Mouse (Mus musculus): Measurements from ENCODE around the gene Edn2.

Gene Edn2

GRCm38 (mm10) chr4:120161166-120161949 is at the start of gene Edn2:
TSS of gene Edn2 (plus strand) at chr4:120161206.
- DNase-seq (ENCODE audit: low read depth, low spot score) = peak; percentile 73

DNA sequence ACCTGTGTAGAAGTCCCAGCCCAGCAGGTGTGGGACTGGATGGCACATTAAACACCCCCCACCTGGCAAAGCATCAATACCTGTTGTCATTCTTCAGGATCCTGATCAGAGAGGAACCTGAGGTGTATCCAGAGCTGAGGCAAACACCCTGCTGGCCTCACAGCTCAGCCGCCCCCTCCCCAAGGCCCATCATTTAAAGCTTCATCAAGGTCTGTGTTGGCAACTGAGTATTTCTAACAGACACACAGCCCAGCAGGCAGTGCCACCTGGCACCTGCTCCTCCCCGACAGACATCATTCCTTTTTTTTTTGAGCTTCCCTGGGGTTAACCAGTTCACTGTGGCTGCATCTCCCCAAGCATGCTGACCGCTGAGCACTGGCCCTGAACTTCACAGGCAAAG is 45.5 kb upstream of the Edn2 start:
- no peak for DNase-seq (ENCODE audit: low read depth, low spot score)

DNA sequence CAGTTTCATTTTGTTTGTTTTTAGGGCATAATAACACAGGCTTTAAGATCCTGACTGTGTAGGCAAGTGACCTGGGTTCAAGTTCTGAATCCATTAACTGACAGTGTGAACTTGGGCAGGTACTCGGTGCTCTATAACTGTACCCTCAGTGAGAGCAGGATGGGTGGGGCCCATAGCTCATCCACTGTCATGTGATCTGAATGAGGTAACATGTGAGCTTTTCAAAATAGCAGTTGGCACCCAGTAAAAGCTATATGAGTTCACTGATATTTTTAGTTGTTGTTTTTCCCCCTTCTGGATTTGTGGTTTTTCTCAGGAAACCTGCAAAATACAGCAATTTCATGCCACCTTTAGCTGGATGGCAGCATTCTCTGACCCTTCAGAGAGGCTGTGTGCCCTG is 44.7 kb upstream of the Edn2 start:
- DNase-seq (ENCODE audit: low read depth, low spot score) = no peak

DNA sequence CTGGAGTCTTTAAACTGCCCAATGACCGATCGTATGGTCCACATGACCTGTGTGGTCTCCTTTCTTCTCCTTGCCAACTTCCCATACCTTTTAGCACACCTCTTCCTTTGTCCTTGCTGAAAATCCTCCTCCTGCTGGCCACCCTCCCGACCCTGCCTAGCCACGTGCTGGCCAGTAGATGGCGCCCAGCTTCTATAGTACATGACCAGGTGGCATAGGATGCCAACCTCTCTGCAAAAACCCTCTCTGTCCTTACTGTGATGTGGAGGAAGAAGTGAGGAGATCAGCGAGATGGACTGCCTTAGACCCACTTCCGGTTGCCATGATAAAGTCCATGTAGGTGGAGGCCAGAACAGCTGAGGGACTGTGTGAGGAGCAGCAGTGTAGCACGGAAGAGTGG is 40.7 kb upstream of the Edn2 start:
- peak; percentile 36 for DNase-seq (ENCODE audit: low read depth, low spot score)

- DNase-seq (ENCODE audit: low read depth, low spot score) = no peak
Measured at GRCm38 (mm10) chr4:120124656-120125055, 36.4 kb upstream of the Edn2 start.

DNA sequence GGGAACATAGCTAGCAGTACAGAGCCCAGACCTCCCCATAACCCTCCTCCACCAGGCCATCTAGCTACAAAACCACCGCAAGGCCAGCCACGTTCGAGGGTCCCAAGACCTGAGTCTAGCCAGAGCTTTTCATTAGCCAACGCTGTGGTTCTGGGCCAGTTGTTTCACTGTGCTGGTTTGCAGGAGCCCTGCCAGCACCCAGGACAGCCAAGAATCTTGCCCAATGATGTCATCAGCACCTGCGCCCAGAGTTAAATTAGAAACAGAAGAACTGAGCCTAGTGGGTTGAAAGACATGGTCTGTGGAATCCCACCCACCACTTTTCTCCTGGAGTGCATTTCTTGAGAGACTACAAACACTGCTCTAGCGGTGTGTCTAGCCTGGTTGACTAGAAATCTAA is 35.0 kb upstream of the Edn2 start:
- DNase-seq (ENCODE audit: low read depth, low spot score) = peak; percentile 54

DNA sequence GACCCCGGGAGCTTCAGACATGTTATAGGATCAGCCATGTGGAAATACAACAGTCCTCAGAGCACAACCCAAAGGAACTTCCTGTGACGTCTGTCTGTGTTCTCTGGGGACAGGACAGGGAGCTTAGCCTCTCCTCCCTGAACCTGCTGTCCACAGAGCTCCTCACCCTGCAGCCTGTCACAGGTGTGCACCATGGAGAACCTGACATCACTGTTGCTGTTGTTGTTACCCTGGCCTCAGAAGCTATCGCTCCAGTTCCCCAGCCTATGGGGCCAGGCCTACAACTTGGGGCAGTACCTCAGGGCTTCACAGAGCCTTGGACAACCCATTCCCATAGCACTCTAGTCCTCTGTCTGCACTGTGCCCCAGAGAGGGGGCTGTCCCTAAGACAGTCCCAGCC is 33.7 kb upstream of the Edn2 start:
- no peak for DNase-seq (ENCODE audit: low read depth, low spot score)

DNA sequence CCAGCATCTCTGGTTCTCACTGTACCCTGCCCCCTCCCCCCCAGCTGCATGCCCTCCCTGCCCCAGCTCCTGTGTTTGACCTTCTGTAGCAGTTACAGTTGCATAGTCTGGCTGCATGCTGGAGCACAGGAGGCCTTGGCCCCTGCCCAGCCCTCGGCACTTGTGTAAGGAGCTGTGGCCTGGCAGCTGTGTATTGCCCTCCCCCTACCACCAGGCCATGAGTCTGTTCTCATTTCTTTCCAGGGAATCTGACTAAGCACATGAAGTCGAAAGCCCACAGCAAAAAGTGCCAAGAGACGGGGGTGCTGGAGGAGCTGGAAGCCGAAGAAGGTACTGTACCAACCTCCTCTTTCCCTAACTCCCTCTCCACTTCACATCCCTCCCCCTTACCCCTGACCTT is 33.0 kb upstream of the Edn2 start:
- peak; percentile 72 for DNase-seq (ENCODE audit: low read depth, low spot score)

- peak; percentile 67 for DNase-seq (ENCODE audit: low read depth, low spot score)
Measured at GRCm38 (mm10) chr4:120129233-120129885, 31.6 kb upstream of the Edn2 start.

DNA sequence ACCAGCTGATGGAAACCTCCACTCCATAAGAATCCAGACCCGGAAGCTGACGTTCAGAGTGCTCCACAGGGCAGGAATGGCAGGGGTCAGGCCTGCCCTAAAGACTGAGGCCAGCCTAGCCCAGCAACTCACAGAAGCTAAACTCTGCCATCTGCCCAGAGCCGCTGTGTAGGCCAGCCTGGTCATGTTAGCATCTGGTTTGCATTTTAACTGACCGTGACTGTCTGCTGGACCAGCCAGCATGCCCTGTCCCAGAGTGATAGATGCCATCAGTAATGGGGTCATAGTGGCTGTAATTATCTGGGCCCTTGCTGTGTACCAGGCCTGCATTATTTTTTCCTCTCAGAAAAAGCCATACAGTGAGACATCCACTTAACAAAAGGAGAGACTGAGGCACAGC is 30.1 kb upstream of the Edn2 start:
- DNase-seq (ENCODE audit: low read depth, low spot score) = no peak

GRCm38 (mm10) chr4:120131441-120132220 is 29.4 kb upstream of the Edn2 start:
- peak; percentile 36 for DNase-seq (ENCODE audit: low read depth, low spot score)

GRCm38 (mm10) chr4:120134223-120134622 is 26.8 kb upstream of the Edn2 start:
- no peak for DNase-seq (ENCODE audit: low read depth, low spot score)

- DNase-seq (ENCODE audit: low read depth, low spot score) = no peak
Measured at GRCm38 (mm10) chr4:120141810-120142209, 19.2 kb upstream of the Edn2 start.

DNA sequence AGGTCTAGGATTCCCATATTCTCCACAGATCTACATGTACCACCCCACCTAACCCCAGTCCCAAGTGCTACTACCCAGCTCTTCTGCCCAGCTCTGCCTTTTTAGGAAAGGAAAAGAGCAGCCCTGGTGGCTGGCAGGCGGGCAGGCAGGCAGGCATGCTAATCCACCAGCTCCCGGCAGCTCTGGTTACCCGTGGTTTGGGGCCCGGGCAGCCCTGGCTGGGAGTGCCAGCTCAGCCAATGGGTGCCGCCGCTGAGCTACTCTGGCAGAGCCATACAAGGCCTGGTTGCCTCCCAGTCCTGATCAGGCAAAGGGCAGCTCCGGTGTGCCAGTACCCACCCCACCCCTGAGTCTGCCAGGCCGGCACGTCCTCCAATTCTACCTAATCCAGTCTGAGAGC is 18.1 kb upstream of the Edn2 start:
- DNase-seq (ENCODE audit: low read depth, low spot score) = peak; percentile 54

DNA sequence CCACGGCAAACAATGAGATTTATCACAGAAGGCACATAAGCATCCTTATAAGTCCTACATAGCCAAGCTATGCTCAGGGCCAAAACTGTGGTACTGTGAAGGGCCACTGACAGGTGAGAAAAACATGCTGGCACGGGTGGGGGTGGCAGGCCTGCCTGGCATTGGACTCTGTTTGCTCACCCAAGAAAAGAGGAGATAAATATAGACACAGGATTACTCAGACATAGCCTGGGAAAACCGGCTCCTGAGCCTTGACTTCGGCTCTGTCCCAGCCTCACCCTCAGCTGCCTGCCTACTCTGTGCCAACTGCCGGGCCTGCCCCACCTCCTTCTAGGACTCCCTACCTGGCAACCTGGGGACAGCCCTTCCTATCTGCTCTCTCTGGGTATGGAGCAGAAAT is 16.7 kb upstream of the Edn2 start:
- DNase-seq (ENCODE audit: low read depth, low spot score) = peak; percentile 64

DNA sequence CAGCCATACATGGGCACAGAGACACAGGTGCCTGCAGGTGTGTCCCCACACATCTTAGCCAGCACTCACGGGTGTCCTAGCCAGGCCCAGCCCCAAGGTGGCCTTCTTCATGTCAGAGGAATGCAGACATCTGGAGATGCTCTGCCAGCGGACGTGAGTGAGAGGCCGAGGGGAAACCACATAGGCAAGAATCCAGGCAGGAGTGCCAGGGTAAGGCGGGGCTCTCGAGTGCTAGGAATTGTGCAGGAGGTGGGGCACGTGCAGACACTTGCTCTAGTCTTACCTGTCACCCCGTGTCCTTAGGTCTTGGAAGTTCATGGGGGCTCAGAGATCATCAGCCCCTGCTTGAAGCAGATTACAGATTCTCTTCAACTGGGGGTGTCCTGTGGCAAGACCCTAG is 15.1 kb upstream of the Edn2 start:
- DNase-seq (ENCODE audit: low read depth, low spot score) = no peak

DNA sequence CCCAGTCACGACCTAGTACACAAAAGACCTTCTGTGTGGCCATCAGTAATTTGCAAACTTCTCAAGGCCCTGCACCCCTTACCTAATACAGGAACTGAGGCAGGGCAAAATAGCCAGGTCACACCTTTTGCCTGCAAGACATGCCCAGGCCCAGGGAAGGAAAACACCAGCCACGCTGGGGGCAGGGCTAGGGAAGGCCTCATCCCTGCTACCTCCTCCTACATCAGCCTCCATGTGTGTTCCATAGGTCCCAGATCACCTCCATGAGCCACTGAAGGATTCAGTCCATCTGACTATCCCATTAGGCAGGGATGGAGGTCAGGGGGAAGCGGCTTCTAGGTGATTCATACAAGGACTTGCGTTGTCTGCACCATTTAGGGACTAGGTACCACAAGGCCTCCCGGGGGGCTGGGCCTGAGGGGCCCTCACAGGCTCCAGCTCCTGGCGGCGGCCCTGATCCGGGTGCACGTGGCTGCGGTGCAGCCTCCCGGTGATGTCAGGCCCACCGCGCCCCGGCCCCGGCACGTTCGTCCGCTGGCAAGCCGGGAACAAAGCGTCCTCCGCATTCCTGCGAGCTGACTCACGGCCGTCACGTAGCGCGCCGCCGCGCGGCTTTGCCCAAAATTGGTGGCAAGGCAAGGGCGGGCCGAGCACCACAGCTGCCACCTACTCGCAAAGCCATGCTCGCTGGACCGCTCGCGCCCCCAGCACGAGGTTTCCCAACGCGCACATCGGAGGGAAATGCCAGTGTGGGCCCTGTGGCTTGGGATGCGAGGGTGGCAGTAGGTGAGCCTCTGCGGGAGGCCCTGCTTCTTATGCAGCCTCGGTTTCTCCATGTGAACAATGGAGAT is 12.5 kb upstream of the Edn2 start:
- DNase-seq (ENCODE audit: low read depth, low spot score) = peak; percentile 55

GRCm38 (mm10) chr4:120149142-120149524 is 11.9 kb upstream of the Edn2 start:
- no peak for DNase-seq (ENCODE audit: low read depth, low spot score)

- DNase-seq (ENCODE audit: low read depth, low spot score) = no peak
Measured at GRCm38 (mm10) chr4:120150345-120150920, 10.6 kb upstream of the Edn2 start.

DNA sequence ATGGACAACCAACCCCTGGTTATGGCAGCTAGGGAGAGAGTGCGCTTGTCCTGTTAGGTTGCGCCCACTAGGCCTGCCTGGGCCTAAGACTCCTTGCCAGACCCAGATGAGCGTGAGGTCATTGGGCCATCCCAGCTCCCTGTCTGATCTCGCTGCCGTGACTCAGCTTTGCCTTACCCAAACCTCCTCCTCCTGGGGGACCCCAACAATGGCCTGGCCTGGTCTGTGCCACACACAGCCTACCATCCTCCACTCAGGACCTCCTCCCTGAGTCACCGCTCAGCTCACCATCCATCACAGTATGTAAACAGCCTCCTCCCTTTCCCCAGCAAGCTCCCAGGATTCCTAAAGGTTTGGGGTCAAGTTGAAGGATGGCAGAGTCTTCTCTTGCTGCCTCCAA is 9.1 kb upstream of the Edn2 start:
- DNase-seq (ENCODE audit: low read depth, low spot score) = no peak

DNA sequence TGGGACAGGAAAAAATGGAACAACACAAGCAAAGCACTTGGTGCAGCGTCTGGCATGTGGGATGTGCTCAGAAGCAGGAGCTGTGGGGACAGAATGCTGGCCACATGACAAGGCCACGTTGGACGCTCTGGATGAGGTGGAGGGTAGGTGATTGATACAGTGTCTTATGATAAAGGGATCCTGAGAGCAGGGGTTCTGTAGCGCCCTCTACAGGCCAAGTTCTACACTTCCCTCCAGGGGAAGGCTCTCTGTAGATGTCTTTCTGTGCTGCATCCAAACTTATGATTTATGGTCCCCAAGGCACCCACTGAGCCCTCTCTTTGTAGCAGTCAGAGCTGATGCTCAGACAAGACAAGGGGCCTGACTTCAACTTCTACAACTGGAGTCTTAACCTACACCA is 8.4 kb upstream of the Edn2 start:
- DNase-seq (ENCODE audit: low read depth, low spot score) = no peak

Data from skeletal muscle tissue, adult 2 months (tissue).